Mouse (Mus musculus) hindbrain, embryonic 13.5 days (tissue): ENCODE measurements around the gene Tmem63a. TPM values are rescaled to one million over a fixed set of nuclear protein-coding genes. Genes with fewer than 3 reads are reported as not detected.
"Not testable (repeated sequence)": the region's sequence is repeated elsewhere in the genome, so short reads cannot be mapped to it uniquely, and the experiment has no call there.

Experiments
- ATAC-seq: fragments of 200-750 bp; cut with Nextera tagmentation; 2 replicates; pipeline ENCODE4 v1.8.0; 2017; ENCODE audit warnings: moderate TSS enrichment; ENCODE audit not compliant: low FRiP score
- H3K27ac ChIP-seq: fragments of 300-500 bp; sonication (generic); 2 replicates; pipeline ENCODE4 v1.5.1; 2015; ENCODE audit warnings: inconsistent platforms, mild to moderate bottlenecking, moderate library complexity
- H3K27me3 ChIP-seq: fragments of 300-500 bp; sonication (generic); 2 replicates; pipeline ENCODE4 v1.6.1; 2015; ENCODE audit warnings: mild to moderate bottlenecking, inconsistent platforms
- H3K36me3 ChIP-seq: fragments of 300-500 bp; sonication (generic); 2 replicates; pipeline ENCODE4 v1.6.1; 2015; ENCODE audit warnings: mild to moderate bottlenecking, inconsistent platforms
- H3K4me1 ChIP-seq: fragments of 300-500 bp; sonication (generic); replicated peaks from 2 replicates; pipeline ENCODE4 v1.6.1; 2015; ENCODE audit warnings: inconsistent platforms
- H3K4me2 ChIP-seq: fragments of 300-500 bp; sonication (generic); 2 replicates; pipeline ENCODE4 v1.6.1; 2015; ENCODE audit warnings: inconsistent platforms, mild to moderate bottlenecking, moderate library complexity
- H3K4me3 ChIP-seq: fragments of 300-500 bp; sonication (generic); 2 replicates; pipeline ENCODE4 v1.5.1; 2015; ENCODE audit warnings: mild to moderate bottlenecking, inconsistent platforms
- H3K9ac ChIP-seq: fragments of 300-500 bp; sonication (generic); 2 replicates; pipeline ENCODE4 v1.6.1; 2015; ENCODE audit warnings: mild to moderate bottlenecking, inconsistent platforms
- H3K9me3 ChIP-seq: fragments of 300-500 bp; sonication (generic); 2 replicates; pipeline ENCODE4 v1.6.1; 2016; ENCODE audit warnings: inconsistent platforms
- WGBS: fragments of 180-500 bp; shearing (Covaris S2); methylation state at CpG from one replicate; pipeline ENCODE4 v1.1.7; 2015; 5-methylcytosine and 5-hydroxymethylcytosine counted together
- polyA plus RNA-seq: library from polyadenylated mRNA; unstranded; fragments of >200 nt; fragmentation: Nextera tagmentation; extraction: Ambion mirVana; gene quantifications from 2 replicates; pipeline ENCODE4 v1.2.1, GENCODE M21; 2015

The Tmem63a gene
- polyA plus RNA-seq, 1 experiment from 2014 or later, result 1.8 TPM

- 68% methylated on average over 14 of the region's 14 CpGs for WGBS
- Histone ChIP-seq H3K27ac (no peak overlapping the region), H3K4me1 (no peaks in the 10 kb centered on the region), H3K36me3 (no peaks in the 10 kb centered on the region), H3K9ac (no peak overlapping the region), H3K4me3 (no peak overlapping the region), H3K27me3 (no peaks in the 10 kb centered on the region), H3K9me3 (no peaks in the 10 kb centered on the region), H3K4me2 (no peak overlapping the region)
- ATAC-seq, result no peak
Observed at GRCm38 (mm10) chr1:180974126-180974746, 32.1 kb downstream of the Tmem63a start.

GRCm38 (mm10) chr1:180976110-180976679 lies 34.1 kb downstream of the Tmem63a start:
- WGBS, result 71% methylated on average over 4 of the region's 4 CpGs
- H3K4me3 ChIP-seq, result no peak overlapping the region
- no peaks in the 10 kb centered on the region for H3K4me1 ChIP-seq

GRCm38 (mm10) chr1:180979484-180980251 lies 37.5 kb downstream of the Tmem63a start:
- no peaks in the 10 kb centered on the region for H3K27me3 ChIP-seq

More at GRCm38 (mm10) chr1:180976110-180976679, 34.1 kb downstream of the Tmem63a start:
- no peaks in the 10 kb centered on the region for H3K36me3 ChIP-seq
- H3K9ac ChIP-seq, result no peak overlapping the region
- ATAC-seq, result no peak
- no peaks in the 10 kb centered on the region for H3K27me3 ChIP-seq
- no peaks in the 10 kb centered on the region for H3K9me3 ChIP-seq
- no peak overlapping the region for H3K27ac ChIP-seq
- no peak overlapping the region for H3K4me2 ChIP-seq

GRCm38 (mm10) chr1:180980464-180980863 lies 38.3 kb downstream of the Tmem63a start:
- Histone ChIP-seq H3K27me3 (no peaks in the 10 kb centered on the region), H3K27ac (no peak overlapping the region), H3K4me2 (no peak overlapping the region), H3K36me3 (no peaks in the 10 kb centered on the region), H3K4me3 (no peak overlapping the region), H3K4me1 (no peaks in the 10 kb centered on the region), H3K9me3 (no peaks in the 10 kb centered on the region), H3K9ac (no peak overlapping the region)
- no peak for ATAC-seq
- 65% methylated on average over 2 of the region's 2 CpGs for WGBS

More at GRCm38 (mm10) chr1:180979484-180980251, 37.5 kb downstream of the Tmem63a start:
- no peaks in the 10 kb centered on the region for H3K4me1 ChIP-seq
- no peak overlapping the region for H3K4me2 ChIP-seq
- WGBS, result 84% methylated on average over 24 of the region's 24 CpGs
- H3K9ac ChIP-seq, result no peak overlapping the region
- no peak overlapping the region for H3K4me3 ChIP-seq
- no peaks in the 10 kb centered on the region for H3K9me3 ChIP-seq
- no peak overlapping the region for H3K27ac ChIP-seq
- ATAC-seq, result no peak
- H3K36me3 ChIP-seq, result no peaks in the 10 kb centered on the region

- not testable (repeated sequence) for H3K4me3 ChIP-seq, H3K36me3 ChIP-seq, H3K27me3 ChIP-seq, ATAC-seq, H3K9me3 ChIP-seq, H3K4me1 ChIP-seq, H3K4me2 ChIP-seq, H3K9ac ChIP-seq, H3K27ac ChIP-seq
- WGBS, result 80% methylated on average over 7 of the region's 7 CpGs
Observed at GRCm38 (mm10) chr1:180981298-180982046, 39.3 kb downstream of the Tmem63a start.

GRCm38 (mm10) chr1:180986701-180987100 lies 44.6 kb downstream of the Tmem63a start:
- H3K27ac ChIP-seq, result no peak overlapping the region
- 0 out of 2 replicates have a peak, but pooled peaks cover 2% of the 10 kb centered on the region for H3K4me1 ChIP-seq
- no peak for ATAC-seq
- H3K4me3 ChIP-seq, result no peak overlapping the region
- H3K9me3 ChIP-seq, result no peaks in the 10 kb centered on the region
- 0 out of 2 replicates have a peak, but pooled peaks cover 6% of the 10 kb centered on the region for H3K27me3 ChIP-seq
- H3K4me2 ChIP-seq, result no peak overlapping the region
- H3K36me3 ChIP-seq, result no peaks in the 10 kb centered on the region
- 91% methylated on average over 8 of the region's 8 CpGs for WGBS
- no peak overlapping the region for H3K9ac ChIP-seq

- H3K9ac ChIP-seq, result no peak overlapping the region
- H3K27ac ChIP-seq, result no peak overlapping the region
- 0 out of 2 replicates have a peak, but pooled peaks have one; percentile 59 for ATAC-seq
- 2% methylated on average over 9 of the region's 9 CpGs for WGBS
- no peaks in the 10 kb centered on the region for H3K9me3 ChIP-seq
- 0 out of 2 replicates have a peak, but pooled peaks cover 6% of the 10 kb centered on the region for H3K27me3 ChIP-seq
- H3K4me1 ChIP-seq, result 0 out of 2 replicates have a peak, but pooled peaks cover 2% of the 10 kb centered on the region
- H3K4me3 ChIP-seq, result no peak overlapping the region
- H3K36me3 ChIP-seq, result no peaks in the 10 kb centered on the region
- H3K4me2 ChIP-seq, result 0 out of 2 replicates have a peak overlapping the region, but pooled peaks have one; percentile 26
Observed at GRCm38 (mm10) chr1:180987759-180988158, 45.6 kb downstream of the Tmem63a start.

GRCm38 (mm10) chr1:180990671-180991070 lies 48.5 kb downstream of the Tmem63a start:
- no peak for ATAC-seq
- Histone ChIP-seq H3K36me3 (no peaks in the 10 kb centered on the region), H3K27me3 (0 out of 2 replicates have a peak, but pooled peaks cover 6% of the 10 kb centered on the region), H3K4me2 (no peak overlapping the region), H3K9me3 (no peaks in the 10 kb centered on the region), H3K9ac (no peak overlapping the region), H3K4me3 (no peak overlapping the region), H3K4me1 (0 out of 2 replicates have a peak, but pooled peaks cover 2% of the 10 kb centered on the region), H3K27ac (no peak overlapping the region)
- WGBS, result 71% methylated on average over 3 of the region's 3 CpGs

GRCm38 (mm10) chr1:180992142-180992541 lies 50.0 kb downstream of the Tmem63a start:
- WGBS, result 54% methylated on average over 3 of the region's 3 CpGs
- Histone ChIP-seq H3K36me3 (no peaks in the 10 kb centered on the region), H3K4me3 (no peak overlapping the region), H3K9ac (no peak overlapping the region), H3K4me1 (0 out of 2 replicates have a peak, but pooled peaks cover 2% of the 10 kb centered on the region), H3K27me3 (0 out of 2 replicates have a peak, but pooled peaks cover 6% of the 10 kb centered on the region), H3K27ac (no peak overlapping the region), H3K4me2 (no peak overlapping the region), H3K9me3 (no peaks in the 10 kb centered on the region)
- no peak for ATAC-seq

- Histone ChIP-seq H3K4me2 (no peak overlapping the region), H3K9me3 (no peaks in the 10 kb centered on the region), H3K4me3 (no peak overlapping the region), H3K36me3 (no peaks in the 10 kb centered on the region), H3K4me1 (peaks cover 13% of the 10 kb centered on the region), H3K27ac (no peak overlapping the region), H3K27me3 (no peaks in the 10 kb centered on the region), H3K9ac (peak overlapping the region; percentile 3; the same call in 1 of the 2 replicates)
- ATAC-seq, result no peak
- 50% methylated on average over 10 of the region's 10 CpGs for WGBS
Observed at GRCm38 (mm10) chr1:181000501-181001092, 58.5 kb downstream of the Tmem63a start.

GRCm38 (mm10) chr1:181001217-181001616 lies 59.1 kb downstream of the Tmem63a start:
- Histone ChIP-seq H3K9ac (no peak overlapping the region), H3K9me3 (no peaks in the 10 kb centered on the region), H3K36me3 (no peaks in the 10 kb centered on the region), H3K4me2 (no peak overlapping the region), H3K27me3 (no peaks in the 10 kb centered on the region), H3K27ac (no peak overlapping the region), H3K4me1 (peaks cover 13% of the 10 kb centered on the region), H3K4me3 (no peak overlapping the region)
- 95% methylated on average over 3 of the region's 3 CpGs for WGBS
- ATAC-seq, result no peak
